Mouse (Mus musculus) embryonic facial prominence, embryonic 15.5 days (tissue): ENCODE data around the gene Olfr5. TPM values are rescaled to one million over a fixed set of nuclear protein-coding genes. Genes with fewer than 3 reads are reported as not detected.
"Not testable (repeated sequence)": the region's sequence is repeated elsewhere in the genome, so short reads cannot be mapped to it uniquely, and the experiment has no call there.

Source experiments
- ATAC-seq: fragments of 200-750 bp; cut with Nextera tagmentation; 2 replicates; pipeline ENCODE4 v1.8.0; 2017; ENCODE audit warnings: low read depth, moderate TSS enrichment; ENCODE audit not compliant: insufficient number of reproducible peaks, low FRiP score, low TSS enrichment
- H3K27ac ChIP-seq: fragments of 300-500 bp; sonication (generic); replicated peaks from 2 replicates; pipeline ENCODE4 v1.5.1; 2015; ENCODE audit warnings: mild to moderate bottlenecking, inconsistent platforms
- H3K27me3 ChIP-seq: fragments of 300-500 bp; sonication (generic); 2 replicates; pipeline ENCODE4 v1.6.1; 2015; ENCODE audit warnings: inconsistent platforms
- H3K36me3 ChIP-seq: fragments of 300-500 bp; sonication (generic); 2 replicates; pipeline ENCODE4 v1.6.1; 2015; ENCODE audit warnings: mild to moderate bottlenecking, inconsistent platforms
- H3K4me1 ChIP-seq: fragments of 300-500 bp; sonication (generic); 2 replicates; pipeline ENCODE4 v1.6.1; 2015; ENCODE audit warnings: inconsistent platforms
- H3K4me2 ChIP-seq: fragments of 300-500 bp; sonication (generic); replicated peaks from 2 replicates; pipeline ENCODE4 v1.6.1; 2015; ENCODE audit warnings: mild to moderate bottlenecking, inconsistent platforms
- H3K4me3 ChIP-seq: fragments of 300-500 bp; sonication (generic); replicated peaks from 2 replicates; pipeline ENCODE4 v1.5.1; 2015; ENCODE audit warnings: mild to moderate bottlenecking, inconsistent platforms
- H3K9ac ChIP-seq: fragments of 300-500 bp; sonication (generic); 2 replicates; pipeline ENCODE4 v1.6.1; 2015; ENCODE audit warnings: inconsistent platforms
- H3K9me3 ChIP-seq: fragments of 300-500 bp; sonication (generic); replicated peaks from 2 replicates; pipeline ENCODE4 v1.6.1; 2016; ENCODE audit warnings: inconsistent platforms
- WGBS: fragments of 180-500 bp; shearing (Covaris S2); methylation state at CpG from one replicate; pipeline ENCODE4 v1.1.7; 2015; 5-methylcytosine and 5-hydroxymethylcytosine counted together
- polyA plus RNA-seq: library from polyadenylated mRNA; unstranded; fragments of >200 nt; fragmentation: Nextera tagmentation; extraction: Ambion mirVana; gene quantifications from 2 replicates; pipeline ENCODE4 v1.2.1, GENCODE M21; 2015

Olfr5 gene
- not detected in 2 replicates for polyA plus RNA-seq

DNA sequence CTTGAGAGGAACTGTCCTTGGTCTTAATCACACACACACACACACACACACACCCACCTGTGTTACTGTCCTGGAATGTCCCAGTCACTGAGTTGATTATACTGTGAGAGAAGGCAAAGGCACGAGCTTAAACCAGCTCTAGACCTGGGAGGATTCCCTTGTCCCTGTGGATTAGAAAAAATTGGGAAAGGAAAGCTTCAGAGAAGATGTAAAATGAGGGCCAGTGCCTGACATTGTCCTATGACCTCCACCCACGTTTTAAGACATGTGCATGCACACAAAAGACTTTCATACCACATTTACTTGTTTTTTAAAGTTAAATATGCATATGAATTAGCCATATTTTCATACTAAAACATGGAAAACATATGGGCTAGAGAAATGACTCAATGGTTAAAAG is at the start of gene Olfr5:
TSS of gene Olfr5 (minus strand) at position 101 of the 400 bp plus-strand sequence.
- no peaks in the 10 kb centered on the region for H3K4me1 ChIP-seq
- WGBS, result 19% methylated on average over 2 of the region's 2 CpGs
- no peak within 1 kb of the TSS for H3K4me2 ChIP-seq
- no peak for ATAC-seq
- no peak within 1 kb of the TSS for H3K4me3 ChIP-seq
- H3K9me3 ChIP-seq, result no peaks in the 10 kb centered on the region
- no peak within 1 kb of the TSS for H3K9ac ChIP-seq
- no peak within 1 kb of the TSS for H3K27ac ChIP-seq
- no peaks in the 10 kb centered on the region for H3K27me3 ChIP-seq
- H3K36me3 ChIP-seq, result no peaks in the 10 kb centered on the region

DNA sequence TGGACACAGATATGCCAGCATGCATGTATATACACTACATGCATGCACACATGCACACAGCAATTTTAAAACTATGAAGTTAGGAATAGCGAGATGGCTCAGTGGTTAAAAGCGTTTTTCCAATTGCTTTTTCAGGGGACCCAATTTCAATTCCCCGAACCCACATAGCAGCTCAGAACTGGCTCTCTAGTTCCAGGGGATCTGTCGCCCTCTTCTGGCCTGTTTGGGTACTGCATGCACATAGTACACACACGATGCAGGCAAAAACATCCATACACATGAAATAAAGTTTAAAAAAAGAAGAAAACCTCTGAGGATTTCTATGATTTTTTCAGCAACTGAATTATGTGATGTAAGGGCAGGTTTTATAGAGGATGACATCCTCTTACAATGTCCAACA is 39.4 kb upstream of the Olfr5 start:
- ATAC-seq, result no peak
- no peaks in the 10 kb centered on the region for H3K36me3 ChIP-seq
- H3K27ac ChIP-seq, result no peak overlapping the region
- H3K4me1 ChIP-seq, result no peaks in the 10 kb centered on the region
- no peak overlapping the region for H3K4me2 ChIP-seq
- no peak overlapping the region for H3K4me3 ChIP-seq
- no peak overlapping the region for H3K9ac ChIP-seq
- H3K27me3 ChIP-seq, result no peaks in the 10 kb centered on the region
- 64% methylated on average over 5 of the region's 5 CpGs for WGBS
- peaks cover 9% of the 10 kb centered on the region for H3K9me3 ChIP-seq

DNA sequence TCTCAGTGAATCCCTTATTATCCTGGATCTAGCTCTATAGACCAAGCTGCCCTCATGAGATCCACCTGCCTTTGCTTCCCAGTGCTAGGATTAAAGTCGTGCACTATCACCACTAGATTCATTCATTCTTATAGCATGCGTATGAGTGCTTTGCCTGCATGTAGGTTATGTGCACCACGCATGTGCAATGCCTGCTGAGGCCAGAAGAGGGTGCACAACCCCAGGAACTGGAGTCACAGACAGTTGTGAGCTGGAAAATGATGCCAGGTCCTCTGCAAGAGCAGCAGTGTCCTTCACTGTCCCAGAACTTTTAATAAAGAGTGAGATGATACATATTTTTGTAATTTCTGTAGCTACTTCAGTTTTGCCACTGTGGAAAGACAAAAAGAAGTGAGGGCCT is 38.3 kb upstream of the Olfr5 start:
- Histone ChIP-seq H3K27me3 (no peaks in the 10 kb centered on the region), H3K9ac (no peak overlapping the region), H3K36me3 (no peaks in the 10 kb centered on the region), H3K27ac (no peak overlapping the region), H3K4me3 (no peak overlapping the region), H3K4me2 (no peak overlapping the region), H3K9me3 (peaks cover 9% of the 10 kb centered on the region), H3K4me1 (no peaks in the 10 kb centered on the region)
- WGBS, result 62% methylated on average over 3 of the region's 3 CpGs
- ATAC-seq, result no peak

GRCm38 (mm10) chr7:6522850-6523249 is 36.1 kb upstream of the Olfr5 start, which contains the start of gene Olfr1349:
TSS of gene Olfr1349 (minus strand) at chr7:6522950.
- Histone ChIP-seq H3K4me3 (no peak within 1 kb of the TSS), H3K27me3 (no peaks in the 10 kb centered on the region), H3K4me2 (no peak within 1 kb of the TSS), H3K4me1 (no peaks in the 10 kb centered on the region), H3K9ac (no peak within 1 kb of the TSS), H3K27ac (no peak within 1 kb of the TSS), H3K9me3 (peaks cover 9% of the 10 kb centered on the region), H3K36me3 (no peaks in the 10 kb centered on the region)
- ATAC-seq, result no peak
- 80% methylated on average over 5 of the region's 5 CpGs for WGBS

DNA sequence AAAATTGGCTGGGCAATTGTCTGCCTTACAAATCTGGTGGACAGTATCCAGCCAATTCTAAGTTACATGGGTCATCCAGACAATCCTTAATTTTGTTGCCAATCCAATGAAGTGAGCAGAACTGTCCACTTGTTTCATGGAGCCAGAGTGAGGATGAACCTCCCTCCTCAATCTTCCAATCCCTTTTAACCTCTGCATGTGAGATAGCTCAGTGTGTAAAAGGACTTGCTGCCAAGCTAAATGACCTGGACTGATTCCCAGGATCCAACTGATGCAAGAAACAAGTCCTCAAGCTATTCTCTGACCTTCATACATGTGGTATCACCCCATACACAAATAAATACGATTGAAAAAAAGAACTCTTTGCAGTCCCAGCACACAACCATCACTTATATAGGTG is 34.9 kb upstream of the Olfr5 start:
- Histone ChIP-seq H3K9ac (no peak overlapping the region), H3K27me3 (no peaks in the 10 kb centered on the region), H3K27ac (no peak overlapping the region), H3K4me3 (no peak overlapping the region), H3K4me1 (no peaks in the 10 kb centered on the region), H3K9me3 (peaks cover 14% of the 10 kb centered on the region; the same call in 1 of the 2 replicates), H3K36me3 (no peaks in the 10 kb centered on the region), H3K4me2 (no peak overlapping the region)
- ATAC-seq, result no peak
- 20% methylated on average over 1 of the region's 1 CpGs for WGBS

GRCm38 (mm10) chr7:6508648-6509047 is 21.9 kb upstream of the Olfr5 start, which contains the start of gene Olfr1348:
TSS of gene Olfr1348 (minus strand) at chr7:6508748.
- no peak for ATAC-seq
- Histone ChIP-seq H3K4me1 (no peaks in the 10 kb centered on the region), H3K9ac (no peak within 1 kb of the TSS), H3K9me3 (0 out of 2 replicates have a peak, but pooled peaks cover 3% of the 10 kb centered on the region), H3K4me3 (no peak within 1 kb of the TSS), H3K27me3 (no peaks in the 10 kb centered on the region), H3K4me2 (no peak within 1 kb of the TSS), H3K36me3 (no peaks in the 10 kb centered on the region), H3K27ac (no peak within 1 kb of the TSS)
- WGBS, result 92% methylated on average over 1 of the region's 1 CpGs

- no peak for ATAC-seq
Measured at GRCm38 (mm10) chr7:6499655-6500054, 12.9 kb upstream of the Olfr5 start, which contains the start of gene Olfr1347. TSS of gene Olfr1347 (minus strand) at chr7:6499755.

DNA sequence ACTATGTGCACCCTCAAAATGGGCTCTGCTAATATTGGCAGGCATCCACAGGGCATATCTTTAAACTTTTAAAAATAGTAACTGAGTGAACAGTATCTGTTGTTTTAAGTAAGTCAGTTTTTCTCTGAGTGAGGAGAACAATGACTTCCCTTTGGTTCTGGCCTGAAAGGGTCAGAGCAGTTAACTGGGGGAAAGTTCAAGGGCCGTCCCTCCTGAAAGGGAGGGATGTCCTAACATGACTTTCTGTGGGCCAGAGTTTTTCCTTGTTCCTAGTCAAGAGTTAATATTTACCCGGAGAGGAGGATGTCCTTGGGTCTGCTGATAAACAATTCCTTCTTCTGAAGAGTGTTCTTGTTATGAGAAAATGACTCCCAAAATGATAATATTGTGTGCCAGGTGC is 9.1 kb downstream of the Olfr5 start:
- H3K9ac ChIP-seq, H3K36me3 ChIP-seq, H3K4me3 ChIP-seq, H3K27me3 ChIP-seq, ATAC-seq, H3K9me3 ChIP-seq, H3K27ac ChIP-seq, H3K4me2 ChIP-seq, H3K4me1 ChIP-seq: not testable (repeated sequence)
- 75% methylated on average over 2 of the region's 2 CpGs for WGBS

More at GRCm38 (mm10) chr7:6499655-6500054, 12.9 kb upstream of the Olfr5 start, which contains the start of gene Olfr1347:
- Histone ChIP-seq H3K4me2 (no peak within 1 kb of the TSS), H3K9ac (no peak within 1 kb of the TSS), H3K27me3 (no peaks in the 10 kb centered on the region), H3K4me1 (no peaks in the 10 kb centered on the region), H3K27ac (no peak within 1 kb of the TSS), H3K4me3 (no peak within 1 kb of the TSS), H3K9me3 (no peaks in the 10 kb centered on the region; the same call in 1 of the 2 replicates), H3K36me3 (no peaks in the 10 kb centered on the region)
- 56% methylated on average over 1 of the region's 1 CpGs for WGBS

DNA sequence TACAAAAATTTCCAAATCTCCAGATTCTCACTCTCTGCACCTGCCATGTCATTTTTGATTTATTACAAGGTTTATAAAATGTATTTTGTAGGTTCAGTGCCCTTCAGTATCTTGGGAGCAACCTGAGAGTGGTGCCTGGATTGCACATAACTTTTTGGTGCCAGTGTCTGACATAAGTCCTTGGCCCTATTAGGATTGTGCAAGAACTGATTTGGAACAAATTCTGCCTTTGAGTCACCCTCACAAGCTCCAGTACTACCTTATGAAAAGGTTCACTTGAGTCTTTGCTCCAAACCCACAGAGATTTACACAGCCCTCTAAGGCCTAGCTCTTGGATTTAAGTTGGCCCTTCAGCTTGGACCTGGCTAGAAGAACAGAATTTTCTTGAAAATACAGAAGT is 19.8 kb downstream of the Olfr5 start, which contains the start of gene Olfr1346:
TSS of gene Olfr1346 (plus strand) at position 151 of the 400 bp plus-strand sequence.
- Histone ChIP-seq H3K9me3 (no peaks in the 10 kb centered on the region), H3K27me3 (no peaks in the 10 kb centered on the region), H3K36me3 (no peaks in the 10 kb centered on the region), H3K4me1 (no peaks in the 10 kb centered on the region), H3K9ac (no peak within 1 kb of the TSS), H3K27ac (no peak within 1 kb of the TSS), H3K4me2 (no peak within 1 kb of the TSS), H3K4me3 (no peak within 1 kb of the TSS)
- ATAC-seq, result no peak

GRCm38 (mm10) chr7:6456399-6456798 is 30.3 kb downstream of the Olfr5 start:
- H3K27me3 ChIP-seq, result no peaks in the 10 kb centered on the region
- ATAC-seq, result no peak
- H3K9me3 ChIP-seq, result 0 out of 2 replicates have a peak, but pooled peaks cover 3% of the 10 kb centered on the region
- no peak overlapping the region for H3K27ac ChIP-seq
- 49% methylated on average over 3 of the region's 3 CpGs for WGBS
- H3K4me1 ChIP-seq, result no peaks in the 10 kb centered on the region
- H3K36me3 ChIP-seq, result no peaks in the 10 kb centered on the region
- no peak overlapping the region for H3K9ac ChIP-seq
- H3K4me3 ChIP-seq, result no peak overlapping the region
- H3K4me2 ChIP-seq, result no peak overlapping the region

- no peaks in the 10 kb centered on the region for H3K36me3 ChIP-seq
- no peak for ATAC-seq
- 0 out of 2 replicates have a peak, but pooled peaks cover 3% of the 10 kb centered on the region for H3K9me3 ChIP-seq
- no peak within 1 kb of the TSS for H3K9ac ChIP-seq
- no peak within 1 kb of the TSS for H3K4me3 ChIP-seq
- H3K27me3 ChIP-seq, result no peaks in the 10 kb centered on the region
- no peaks in the 10 kb centered on the region for H3K4me1 ChIP-seq
- no peak within 1 kb of the TSS for H3K27ac ChIP-seq
- H3K4me2 ChIP-seq, result no peak within 1 kb of the TSS
Measured at GRCm38 (mm10) chr7:6455868-6456267, 30.9 kb downstream of the Olfr5 start, which contains the start of gene Olfr1336. TSS of gene Olfr1336 (plus strand) at chr7:6456168.

DNA sequence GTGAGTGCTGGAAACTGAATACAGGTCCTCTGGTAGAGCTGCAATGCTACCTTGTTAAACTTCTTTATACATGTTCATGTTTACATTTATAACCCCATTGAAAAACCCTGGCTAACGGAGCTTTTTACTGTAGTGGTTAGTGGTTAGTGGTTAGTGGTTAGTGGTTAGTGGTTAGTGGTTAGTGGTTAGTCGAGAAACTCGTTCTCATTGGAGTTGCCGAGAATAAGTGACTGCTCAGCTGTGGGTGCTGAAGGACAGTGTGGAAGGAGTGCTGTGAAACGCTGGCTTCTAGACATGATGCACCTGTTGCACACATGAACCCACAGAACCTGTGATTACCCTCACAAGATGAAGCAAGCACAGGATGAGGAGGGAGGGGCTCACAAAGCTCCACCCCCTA is 39.0 kb downstream of the Olfr5 start:
- ATAC-seq, result no peak
- whole genome bisulfite sequencing, result 79% methylated on average over 5 of the region's 5 CpGs
- Histone ChIP-seq H3K36me3 (no peaks in the 10 kb centered on the region), H3K9me3 (no peaks in the 10 kb centered on the region), H3K4me1 (no peaks in the 10 kb centered on the region), H3K27ac (no peak overlapping the region), H3K27me3 (no peaks in the 10 kb centered on the region), H3K4me3 (no peak overlapping the region), H3K4me2 (no peak overlapping the region), H3K9ac (no peak overlapping the region)
